Mouse (Mus musculus) right cerebral cortex, postnatal 25 days (tissue): ENCODE results near the gene Tnfrsf8.
"Not testable (repeated sequence)": the region's sequence is repeated elsewhere in the genome, so short reads cannot be mapped to it uniquely, and the experiment has no call there.

Experiments
- DNase-seq: peaks from one replicate; pipeline ENCODE4 v3.0.0; 2022

Tnfrsf8 gene

DNA sequence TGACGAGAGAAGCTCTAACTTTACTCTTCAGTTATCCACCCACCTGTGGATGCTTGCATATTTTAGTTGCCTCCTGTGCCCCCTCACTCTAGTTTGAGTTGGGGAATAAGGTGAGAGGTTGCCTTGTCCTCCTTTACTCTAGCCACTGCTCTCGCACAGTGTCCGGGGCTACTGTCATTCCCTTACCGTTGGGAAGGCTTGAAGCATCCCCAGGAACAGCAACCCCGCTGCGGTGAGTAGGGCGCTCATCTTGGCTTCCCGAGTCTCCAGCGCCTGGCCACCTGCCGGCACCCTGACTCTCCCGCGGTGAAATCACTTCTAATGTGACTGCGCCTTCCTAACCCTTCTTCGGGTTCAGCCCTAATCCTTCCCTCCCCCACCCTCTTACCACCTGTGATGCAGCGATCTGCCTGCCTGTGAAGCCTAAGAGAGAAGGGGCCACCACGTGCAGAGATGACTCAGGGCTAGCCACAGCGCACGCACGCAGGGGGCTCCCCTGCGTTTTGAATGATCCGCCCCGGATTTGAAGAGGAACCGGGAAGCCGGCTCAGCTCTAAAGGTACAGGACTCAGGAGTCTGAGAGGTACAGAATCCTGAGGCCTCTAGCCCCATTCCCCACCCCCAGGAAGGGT lies at the start of gene Tnfrsf8:
Gene Tnfrsf8, minus strand, starts transcription at position 329 of the 632 bp plus-strand sequence.
- DNase-seq, result no peak

GRCm38 (mm10) chr4:145361635-145362034 lies 46.7 kb upstream of the Tnfrsf8 start:
- not testable (repeated sequence) for DNase-seq

DNA sequence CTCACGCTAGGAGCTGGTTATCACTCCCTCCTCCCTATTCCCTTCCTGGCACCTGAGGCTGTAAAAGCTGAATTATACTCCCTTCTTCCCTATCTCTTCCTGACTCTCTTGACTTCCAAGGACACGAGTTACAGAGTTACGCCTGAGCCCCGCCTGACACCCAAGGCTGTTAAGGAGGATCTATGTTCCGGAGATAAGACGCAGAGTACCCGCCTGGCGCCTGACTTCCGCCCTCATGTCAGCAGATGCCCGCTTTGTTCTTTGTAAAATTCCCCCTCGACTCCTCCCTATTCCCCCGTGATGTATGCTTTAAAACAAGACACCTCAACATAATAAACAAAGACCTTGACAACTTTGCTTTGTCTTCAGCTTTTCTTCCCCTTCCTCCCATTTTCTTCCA lies 46.1 kb upstream of the Tnfrsf8 start:
- DNase-seq, result no peak

- DNase-seq, result no peak
Observed at GRCm38 (mm10) chr4:145360567-145360966, 45.6 kb upstream of the Tnfrsf8 start.

DNA sequence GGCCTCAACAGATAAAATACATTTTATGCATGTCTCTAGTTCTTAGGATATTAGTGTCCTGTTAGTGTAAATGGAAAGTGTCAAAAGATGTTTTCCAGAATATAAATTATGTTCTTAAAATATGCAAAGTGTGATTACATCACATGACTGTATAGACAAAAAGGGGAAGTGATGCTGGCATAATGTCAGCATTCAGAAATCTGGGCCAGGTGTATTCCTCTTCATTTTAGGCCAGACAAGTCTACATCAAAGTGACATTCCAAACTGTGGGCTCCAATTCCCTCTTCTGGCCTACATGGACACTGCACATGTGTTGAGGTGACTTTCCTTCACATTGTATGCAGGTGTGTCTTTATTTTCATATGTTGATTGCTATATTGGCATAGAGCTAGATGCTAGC lies 41.3 kb upstream of the Tnfrsf8 start:
- DNase-seq, result no peak

DNA sequence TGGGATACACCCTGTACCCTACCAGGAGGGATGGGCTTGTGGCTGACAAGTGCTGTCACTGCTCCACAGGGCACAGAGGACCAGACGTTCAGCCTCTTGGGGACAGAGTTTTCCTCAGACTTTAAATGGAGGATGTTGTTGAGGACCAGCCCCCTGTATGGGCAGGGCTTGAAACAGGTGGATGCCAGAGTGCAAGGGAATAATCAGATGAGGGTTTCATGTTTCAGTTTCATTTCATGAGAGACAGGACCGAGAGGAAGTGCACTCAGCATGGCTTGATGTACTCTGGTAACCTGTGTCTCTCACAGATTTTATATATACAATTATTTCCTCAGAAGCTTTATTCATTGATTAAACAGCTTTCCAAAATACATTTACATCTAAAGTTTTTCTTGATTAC lies 38.9 kb upstream of the Tnfrsf8 start:
- DNase-seq, result no peak

DNA sequence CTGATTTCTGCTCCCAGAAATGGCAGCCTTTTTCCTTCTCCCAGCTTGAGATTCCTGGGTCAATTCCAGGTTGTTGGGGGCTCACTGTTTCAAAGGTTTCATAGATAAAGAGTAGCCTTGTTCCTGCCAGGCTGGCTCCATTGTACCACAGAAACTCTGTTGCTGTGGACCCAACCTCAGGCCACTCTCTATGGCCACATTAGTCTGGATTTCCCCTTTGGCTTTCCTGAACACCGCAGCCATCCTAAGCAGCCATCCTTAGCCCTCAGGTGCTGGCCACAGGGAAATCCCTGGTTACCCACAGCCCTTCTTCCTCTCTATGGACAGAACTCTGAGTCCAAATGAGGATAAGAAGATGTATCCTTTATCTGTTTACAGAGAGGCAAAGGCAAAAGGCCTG lies 30.0 kb upstream of the Tnfrsf8 start:
- DNase-seq, result no peak

DNA sequence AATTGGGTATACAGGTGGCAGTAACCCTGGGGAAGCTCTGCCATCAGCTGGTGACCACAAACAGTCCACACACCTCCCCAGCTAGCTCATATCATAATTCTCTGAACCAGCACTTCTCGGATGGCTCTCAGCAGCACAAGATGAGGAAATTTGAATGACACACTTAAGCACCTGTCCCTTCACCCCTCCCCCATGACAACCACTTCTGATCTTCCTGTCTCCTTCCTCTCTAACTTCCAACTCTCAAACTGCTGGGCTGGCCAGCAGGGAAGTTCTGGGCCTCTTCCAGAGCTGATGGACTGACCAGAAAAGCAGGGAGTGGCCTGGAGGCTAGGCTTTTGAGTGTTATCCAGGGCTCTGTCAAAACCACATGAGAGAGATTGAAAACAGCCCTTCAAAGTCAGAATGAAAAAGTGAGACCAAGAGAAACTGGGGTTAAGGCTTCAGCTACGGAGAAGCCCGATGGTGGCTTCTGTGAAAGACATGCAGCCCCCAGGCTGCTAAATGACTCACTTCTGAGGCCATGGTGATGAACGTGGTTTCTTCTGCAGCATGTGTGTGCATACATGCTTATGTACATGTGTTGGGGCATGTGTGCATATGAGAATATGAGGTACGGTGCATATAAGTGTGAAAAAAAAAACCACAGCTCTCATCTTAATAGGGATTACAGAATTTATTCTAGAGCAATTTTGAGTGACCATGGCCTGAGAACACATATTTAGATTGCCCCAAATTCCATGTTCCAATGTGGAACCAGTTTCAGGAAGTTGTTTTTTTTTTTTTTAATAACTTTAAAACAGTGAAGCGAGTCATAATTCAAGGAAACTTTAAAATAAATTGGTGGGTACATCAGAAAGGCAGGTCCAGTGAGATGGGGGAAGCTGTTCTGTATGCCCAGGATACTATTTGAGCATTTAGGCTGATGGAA lies 27.2 kb upstream of the Tnfrsf8 start:
- DNase-seq, result no peak

GRCm38 (mm10) chr4:145337906-145338858 lies 23.2 kb upstream of the Tnfrsf8 start:
- no peak for DNase-seq

- no peak for DNase-seq
Observed at GRCm38 (mm10) chr4:145336587-145336986, 21.6 kb upstream of the Tnfrsf8 start.

GRCm38 (mm10) chr4:145336019-145336418 lies 21.1 kb upstream of the Tnfrsf8 start:
- no peak for DNase-seq

GRCm38 (mm10) chr4:145323631-145324030 lies 8.7 kb upstream of the Tnfrsf8 start:
- DNase-seq, result no peak

- DNase-seq, result no peak
Observed at GRCm38 (mm10) chr4:145322995-145323627, 8.1 kb upstream of the Tnfrsf8 start.

DNA sequence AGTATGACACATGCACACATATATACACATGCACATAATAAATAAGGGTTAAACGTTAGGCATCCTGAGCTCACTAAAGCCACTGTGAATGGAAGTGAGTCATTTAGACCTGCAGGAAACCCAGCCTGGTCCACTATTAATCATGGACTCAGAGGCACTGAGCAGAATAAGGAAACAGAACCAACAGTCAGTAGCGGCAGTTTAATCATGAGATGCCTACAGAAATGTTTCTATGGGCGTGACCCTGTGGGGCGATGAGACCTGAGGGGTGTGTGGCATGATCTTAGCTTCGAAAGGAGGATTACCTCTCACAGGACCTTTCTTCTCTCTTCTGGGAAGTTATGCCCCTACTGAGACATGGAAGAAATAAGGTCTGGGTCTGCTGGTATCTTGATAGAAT lies 7.2 kb upstream of the Tnfrsf8 start:
- DNase-seq, result no peak

DNA sequence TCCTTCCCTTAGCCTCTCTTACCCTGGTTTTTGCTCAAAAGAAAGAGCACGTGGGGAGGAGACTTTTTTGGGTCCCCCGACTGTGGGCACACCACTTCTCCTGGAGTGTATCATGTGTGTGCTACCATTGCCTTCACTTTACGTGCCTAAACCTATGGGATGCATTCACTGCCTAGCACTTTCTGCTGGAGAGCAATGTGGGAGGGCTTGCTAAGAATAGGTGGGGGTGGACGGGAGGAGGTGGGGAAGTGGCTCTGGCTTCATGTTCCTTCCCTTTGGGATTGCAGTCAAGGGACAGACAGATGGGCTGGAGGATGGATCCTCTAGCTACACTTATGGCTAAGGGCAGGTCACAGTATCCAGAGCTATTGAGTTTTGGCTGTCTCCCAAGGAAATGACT lies 5.7 kb upstream of the Tnfrsf8 start:
- DNase-seq, result no peak

GRCm38 (mm10) chr4:145319274-145320226 lies 4.6 kb upstream of the Tnfrsf8 start:
- DNase-seq, result peak; percentile 48

- DNase-seq, result no peak
Observed at GRCm38 (mm10) chr4:145316708-145317107, 1.7 kb upstream of the Tnfrsf8 start.

GRCm38 (mm10) chr4:145313966-145314365 lies 998 bp downstream of the Tnfrsf8 start:
- no peak for DNase-seq

DNA sequence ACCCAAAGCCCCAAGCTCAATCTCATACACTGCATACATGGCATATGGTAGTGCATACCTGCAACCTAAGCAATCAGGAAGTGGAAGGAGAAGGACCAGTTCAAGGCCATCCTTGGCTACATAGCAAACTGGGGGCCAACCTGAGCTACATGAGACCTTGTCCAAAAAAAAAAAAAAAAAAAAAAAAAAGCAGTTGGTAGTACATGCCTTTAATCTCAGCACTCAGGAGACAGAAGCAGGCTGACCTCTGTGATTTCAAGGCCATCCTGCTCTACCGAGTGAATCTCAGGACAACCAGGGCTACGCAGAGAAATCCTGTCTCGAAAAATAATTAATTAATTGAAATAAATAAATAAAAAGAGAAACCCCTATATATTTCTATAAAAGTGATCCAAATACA lies 1.7 kb downstream of the Tnfrsf8 start:
- no peak for DNase-seq

- no peak for DNase-seq
Observed at GRCm38 (mm10) chr4:145312530-145312929, 2.4 kb downstream of the Tnfrsf8 start.

- no peak for DNase-seq
Observed at GRCm38 (mm10) chr4:145310859-145311258, 4.1 kb downstream of the Tnfrsf8 start.
